Mouse (Mus musculus): ENCODE measurements around the gene Camkk2. TPM values are rescaled to one million over a fixed set of nuclear protein-coding genes. Genes with fewer than 3 reads are reported as not detected.
A peak's percentile ranks its signal among the peaks of the same experiment; 100 is the strongest.

Camkk2 gene
- total RNA-seq, 2 experiments from 2014 or later = 8.6 to 8.8 TPM

DNA sequence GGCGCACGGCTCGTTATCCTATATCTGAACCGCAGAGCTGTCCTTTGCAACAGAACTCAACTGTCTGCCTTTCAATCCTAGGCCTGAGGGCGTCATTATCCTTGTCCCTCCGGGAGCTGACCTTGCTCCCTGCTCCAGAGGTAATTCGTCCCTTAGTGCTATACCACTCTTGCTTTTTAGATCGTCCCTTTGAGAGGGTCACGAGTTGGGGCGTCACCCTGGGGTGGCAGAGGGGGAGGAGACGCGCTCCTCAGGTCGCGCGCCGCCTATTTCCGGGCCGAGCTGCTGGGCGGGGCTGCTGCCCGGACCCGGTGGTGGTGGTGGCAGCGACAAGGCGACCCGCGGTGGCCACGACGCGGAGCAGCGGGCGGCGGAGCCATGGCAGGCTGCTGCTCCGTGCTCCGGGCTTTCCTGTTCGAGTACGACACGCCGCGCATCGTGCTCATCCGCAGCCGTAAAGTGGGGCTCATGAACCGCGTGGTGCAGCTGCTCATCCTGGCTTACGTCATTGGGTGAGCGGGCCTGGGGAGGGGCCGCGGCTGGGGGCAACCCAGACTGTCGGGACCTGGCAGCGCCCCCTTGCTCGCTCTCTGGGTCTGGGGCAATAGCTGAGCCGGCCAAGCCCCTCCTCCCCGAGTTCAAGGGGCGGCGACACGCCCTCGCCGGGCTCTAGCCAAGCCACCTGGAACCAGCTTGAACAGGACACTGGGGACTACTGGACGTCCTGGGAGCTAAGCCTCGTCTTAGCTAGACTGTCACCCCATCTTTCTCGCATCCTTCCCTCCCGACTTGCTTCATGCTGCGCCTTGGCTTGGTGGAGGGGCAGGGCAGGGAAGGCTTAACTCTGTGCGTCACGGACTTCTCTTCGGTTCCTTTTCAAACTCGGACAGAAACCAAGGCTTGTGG, 71.7 kb downstream of the Camkk2 start, which contains the start of gene P2rx4:
TSS of gene P2rx4 (plus strand) at position 269 of the 906 bp plus-strand sequence.
- DNase-seq = peak; percentile 81
- intact Hi-C loops (cut with DNase I; ENCODE audit: low total_unique reads) = no loop called here

DNA sequence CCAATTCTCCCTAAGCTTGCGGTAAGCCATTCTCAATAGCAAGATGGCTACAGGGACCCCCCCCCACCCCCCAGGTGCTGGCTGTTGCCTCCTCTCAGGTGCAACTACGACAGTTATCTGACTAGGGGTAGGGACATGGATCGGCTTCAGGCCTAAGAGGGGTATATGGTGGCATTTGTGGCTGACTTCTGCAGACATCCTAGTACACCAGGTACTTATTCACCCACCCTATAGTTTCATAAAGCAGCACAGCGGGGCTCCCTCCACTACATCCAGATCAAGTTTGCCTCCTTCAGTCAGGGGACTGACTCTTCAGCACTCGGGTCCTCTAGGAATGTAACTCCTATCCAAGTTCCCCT, 72.3 kb downstream of the Camkk2 start:
- intact Hi-C loops (cut with DNase I; ENCODE audit: low total_unique reads) = no loop called here
- DNase-seq = no peak

DNA sequence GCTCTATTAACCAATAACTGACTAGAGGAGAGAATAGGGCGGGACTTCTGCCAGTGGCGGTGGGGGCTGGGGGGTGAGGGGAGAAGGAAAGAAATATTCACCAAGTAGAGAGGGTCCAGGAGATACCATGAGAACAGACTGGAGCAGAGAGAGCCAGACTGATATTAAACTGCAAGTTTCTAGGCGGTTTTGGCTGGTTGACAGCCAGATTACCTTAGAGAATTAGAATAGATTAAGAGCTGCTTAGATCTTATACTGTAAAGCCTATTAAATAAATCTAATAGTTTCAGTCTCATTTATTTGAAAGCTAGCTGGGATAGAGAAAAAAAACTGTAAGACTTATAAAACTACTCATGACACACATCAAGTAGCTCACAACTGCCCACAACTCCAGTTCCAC, 74.0 kb downstream of the Camkk2 start:
- DNase-seq = no peak
- intact Hi-C loops (cut with DNase I; ENCODE audit: low total_unique reads) = no loop called here

DNA sequence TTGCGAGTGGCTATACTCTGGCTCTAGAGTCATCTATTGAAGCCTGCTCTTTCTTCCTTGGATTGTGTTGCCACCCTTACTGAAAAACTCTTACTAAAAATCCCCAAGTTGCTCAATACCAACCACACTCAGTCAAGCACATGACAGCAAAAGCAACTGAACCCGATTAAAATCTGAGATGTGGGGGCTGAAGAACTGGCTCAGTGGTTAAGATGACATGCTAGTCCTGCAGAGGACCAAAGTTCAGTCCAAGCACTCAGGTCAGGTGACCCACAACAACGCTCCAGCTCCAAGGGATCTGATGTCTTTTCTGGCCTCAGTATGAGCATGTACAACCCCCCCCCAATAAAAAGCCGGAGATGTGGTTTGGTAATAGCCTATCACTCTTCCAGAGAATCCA, 74.6 kb downstream of the Camkk2 start:
- intact Hi-C loops (cut with DNase I; ENCODE audit: low total_unique reads) = no loop called here

DNA sequence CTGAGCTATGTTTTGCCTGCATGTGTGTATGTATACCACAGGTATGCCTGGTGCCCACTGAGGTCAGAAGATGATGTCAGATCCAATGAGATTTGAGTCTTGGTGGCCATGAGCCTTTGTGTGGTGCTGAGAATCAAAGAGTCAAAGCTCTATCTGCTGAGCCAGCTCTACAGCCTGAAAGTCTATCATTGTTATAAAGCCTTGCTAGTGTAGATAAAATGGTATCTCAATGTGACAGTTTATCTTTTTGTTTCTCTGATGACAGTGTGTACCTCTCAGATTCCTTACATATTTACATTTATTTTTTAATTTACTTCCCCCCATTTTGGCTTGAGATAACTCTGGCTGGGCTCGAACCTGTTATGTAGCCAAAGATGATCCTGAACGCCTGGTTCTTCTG, 75.6 kb downstream of the Camkk2 start:
- DNase-seq = no peak
- intact Hi-C loops (cut with DNase I; ENCODE audit: low total_unique reads) = no loop called here

More for the DNA sequence above, 74.6 kb downstream of the Camkk2 start:
- DNase-seq = no peak

DNA sequence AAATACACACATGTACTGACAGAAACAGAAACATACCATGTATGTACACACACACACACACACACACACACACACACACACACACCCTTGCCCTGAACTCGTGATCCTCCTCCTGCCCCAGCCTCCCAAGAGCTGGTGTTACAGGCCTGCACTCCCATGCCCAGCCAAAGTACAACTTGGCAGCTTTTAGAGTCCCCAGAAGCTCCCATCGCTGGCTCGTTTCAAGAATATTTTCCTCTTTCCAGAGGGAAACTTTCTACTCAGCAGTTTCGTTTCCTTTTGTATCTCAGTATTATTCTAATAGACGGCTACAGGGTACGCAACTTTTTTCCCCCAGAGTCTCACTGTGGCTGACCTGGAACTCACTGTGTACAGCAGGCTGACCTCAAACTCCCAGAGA, 77.1 kb downstream of the Camkk2 start:
- intact Hi-C loops (cut with DNase I; ENCODE audit: low total_unique reads) = no loop called here
- no peak for DNase-seq

DNA sequence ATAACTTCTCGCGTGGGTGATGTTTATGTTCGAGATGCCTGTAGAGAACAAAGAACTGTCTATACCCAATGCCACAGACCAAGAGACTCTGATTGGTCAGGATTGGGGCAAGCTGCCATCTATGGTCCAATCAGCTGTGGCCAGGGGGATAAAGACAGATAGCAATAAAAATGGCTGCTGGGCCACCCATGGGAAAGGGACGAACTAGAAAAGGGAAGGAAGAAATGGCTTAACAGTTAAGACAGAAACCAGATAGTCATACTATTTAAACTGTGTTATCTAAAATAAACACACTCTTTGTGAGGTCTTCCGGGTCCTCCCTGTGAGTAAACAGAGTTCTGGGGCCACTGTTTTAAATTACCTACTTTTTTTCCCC, 78.4 kb downstream of the Camkk2 start:
- intact Hi-C loops (cut with DNase I; ENCODE audit: low total_unique reads) = no loop called here
- no peak for DNase-seq

DNA sequence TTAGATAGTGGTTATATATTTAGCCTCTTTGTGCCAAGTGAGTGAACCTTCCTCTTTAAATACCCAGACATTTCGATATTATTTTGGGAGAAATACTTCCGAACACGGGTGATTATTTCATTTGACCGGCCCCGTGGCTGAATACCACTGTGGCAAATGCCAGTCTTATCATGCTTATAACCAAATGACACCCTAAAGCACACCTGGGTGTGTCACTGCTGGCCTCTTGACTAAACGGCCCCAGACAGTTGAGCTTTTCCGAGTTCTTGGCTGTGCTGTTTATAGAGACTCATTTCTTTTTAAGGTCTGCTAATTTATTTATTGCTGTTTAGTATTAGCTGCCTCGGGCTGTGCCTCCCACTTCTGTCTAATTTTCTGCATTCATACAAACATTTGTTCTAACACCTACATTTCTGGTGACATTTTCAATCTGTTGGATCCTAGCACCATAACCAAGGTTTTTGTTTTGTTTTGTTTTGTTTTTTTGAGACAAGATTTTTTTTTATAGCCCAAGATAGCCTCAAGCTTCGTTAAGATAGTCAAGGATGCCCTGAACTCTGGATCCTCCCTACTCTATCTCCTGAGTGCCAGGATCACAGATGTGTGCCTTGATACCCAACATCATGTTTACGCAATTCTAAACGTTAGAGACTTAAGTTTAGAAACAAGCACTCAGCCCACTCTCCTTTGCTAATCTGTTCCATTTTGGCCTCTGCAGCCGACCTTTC, 78.9 kb downstream of the Camkk2 start:
- DNase-seq = no peak
- intact Hi-C loops (cut with DNase I; ENCODE audit: low total_unique reads) = no loop called here

DNA sequence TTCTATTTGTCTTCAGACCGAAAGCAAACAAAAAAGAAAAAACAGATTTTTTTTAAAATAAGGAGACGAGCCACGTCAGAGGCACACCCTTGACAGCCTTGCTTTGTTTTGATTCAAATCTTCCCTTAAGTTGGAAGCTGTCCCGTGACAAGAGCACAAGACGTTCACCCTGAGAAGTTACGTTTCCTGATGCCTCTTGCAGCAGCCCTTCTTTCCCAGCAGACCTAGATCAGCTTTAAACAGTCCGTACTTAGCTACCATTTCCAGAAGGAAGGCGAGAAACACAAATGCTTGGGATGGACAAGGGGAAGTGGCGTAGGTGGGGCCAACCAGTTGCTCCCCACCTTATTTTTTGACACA, 80.5 kb downstream of the Camkk2 start:
- intact Hi-C loops (cut with DNase I; ENCODE audit: low total_unique reads) = no loop called here
- DNase-seq = no peak

DNA sequence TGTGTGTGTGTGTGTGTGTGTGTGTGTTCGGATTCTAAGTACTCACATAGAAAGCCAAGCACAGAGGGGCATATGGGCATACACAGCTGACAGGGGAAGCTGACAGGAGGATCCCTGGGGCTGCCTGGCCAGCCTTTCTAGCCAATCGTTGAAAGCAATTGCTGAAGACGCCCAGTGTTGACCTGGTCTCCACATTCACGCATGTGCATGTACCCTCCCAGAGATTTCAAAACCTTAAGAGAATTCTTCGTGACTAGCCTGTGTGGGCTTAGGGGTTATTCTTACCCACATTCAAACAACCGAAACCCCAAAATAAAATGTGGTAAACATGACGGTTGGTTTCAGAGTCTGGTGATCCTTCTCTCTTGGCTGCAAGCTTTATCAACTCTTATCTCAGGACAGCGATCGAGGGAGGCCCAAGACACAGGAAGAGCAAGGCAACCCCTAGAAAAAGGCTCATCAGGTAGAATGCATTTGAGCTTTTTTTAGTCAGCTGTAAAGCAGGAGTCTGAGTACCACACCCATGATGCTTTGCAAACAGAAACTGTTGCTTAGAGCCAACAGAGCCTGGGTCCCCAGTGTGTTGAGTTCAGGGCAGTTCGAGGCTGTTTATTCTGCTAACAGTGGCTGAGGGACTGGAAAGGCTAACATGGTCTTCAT, 81.0 kb downstream of the Camkk2 start:
- intact Hi-C loops (cut with DNase I; ENCODE audit: low total_unique reads) = no loop called here
- no peak for DNase-seq

DNA sequence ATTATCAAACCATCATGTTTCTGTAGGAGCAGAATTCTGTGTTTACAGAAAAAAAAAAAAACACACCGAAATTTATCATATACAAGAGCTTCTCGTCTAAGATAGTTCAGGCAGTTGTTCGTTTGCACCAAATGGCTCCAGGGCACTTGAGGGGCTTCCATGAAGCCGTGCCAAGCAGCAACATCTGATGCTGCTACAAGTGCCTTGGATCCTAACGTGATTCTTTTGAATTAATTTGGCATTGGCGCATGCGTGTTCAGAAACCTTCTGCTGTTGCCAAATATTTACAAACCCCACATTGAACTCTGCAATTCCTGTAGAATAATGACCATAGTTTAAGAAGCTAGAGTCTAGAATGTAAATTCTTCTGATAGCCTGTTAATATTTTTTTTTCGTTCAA, 83.7 kb downstream of the Camkk2 start:
- DNase-seq = no peak
- intact Hi-C loops (cut with DNase I; ENCODE audit: low total_unique reads) = no loop called here

DNA sequence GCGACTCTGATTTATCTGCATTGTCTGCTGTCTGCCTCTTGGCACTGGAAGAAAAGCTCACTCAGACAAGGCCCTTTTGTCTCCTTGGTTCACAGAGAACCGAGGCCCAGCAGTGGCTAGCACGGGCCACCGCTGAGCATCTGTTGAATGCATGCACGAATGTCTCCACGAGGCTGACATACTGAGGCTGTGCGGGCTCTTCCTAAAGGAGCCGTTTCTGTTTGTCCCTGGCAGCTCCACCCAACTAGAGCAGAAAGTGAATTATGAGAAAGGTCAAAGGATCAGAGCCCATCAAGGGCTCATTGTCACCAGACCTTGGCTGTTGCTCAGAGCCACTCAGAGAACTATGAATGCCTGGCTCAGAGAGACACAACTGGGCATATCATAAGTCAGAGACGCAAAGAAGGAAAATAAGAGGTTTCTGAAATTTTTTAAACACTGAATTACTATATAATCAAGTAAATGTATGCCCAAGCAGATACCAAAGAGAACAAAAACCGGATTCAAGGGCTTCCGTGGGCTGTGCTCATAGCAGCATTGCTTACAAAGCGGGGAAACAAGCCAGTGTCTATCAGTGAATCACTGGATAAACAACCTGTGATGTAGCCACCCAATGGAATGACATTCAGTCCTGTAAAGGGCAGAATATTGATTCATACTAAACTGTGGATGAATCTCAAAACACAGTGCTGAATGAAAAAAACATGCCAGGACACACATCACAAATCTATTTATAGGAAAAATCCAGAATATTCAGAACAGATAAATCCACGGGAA, 85.6 kb downstream of the Camkk2 start:
- DNase-seq = no peak
- intact Hi-C loops (cut with DNase I; ENCODE audit: low total_unique reads) = no loop called here

DNA sequence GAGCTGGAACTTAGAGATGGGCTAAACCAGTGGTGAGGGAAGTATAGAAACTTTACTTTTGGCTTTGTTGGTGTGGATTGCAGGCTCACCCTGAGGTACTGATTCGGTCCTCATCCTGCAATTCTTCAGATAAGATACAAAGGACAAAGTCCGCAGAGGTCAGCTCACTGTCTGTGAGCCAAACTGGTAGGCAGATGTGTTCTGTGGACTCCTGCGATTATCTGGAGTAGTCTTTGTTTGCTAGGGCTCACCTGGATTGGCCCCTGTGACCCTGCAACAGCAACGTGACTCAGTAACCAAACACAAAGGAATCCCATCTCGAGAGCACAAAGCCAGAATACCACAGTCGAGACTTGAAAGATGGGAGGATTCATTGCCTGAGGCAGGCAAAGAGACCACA, 88.7 kb downstream of the Camkk2 start:
- no peak for DNase-seq

DNA sequence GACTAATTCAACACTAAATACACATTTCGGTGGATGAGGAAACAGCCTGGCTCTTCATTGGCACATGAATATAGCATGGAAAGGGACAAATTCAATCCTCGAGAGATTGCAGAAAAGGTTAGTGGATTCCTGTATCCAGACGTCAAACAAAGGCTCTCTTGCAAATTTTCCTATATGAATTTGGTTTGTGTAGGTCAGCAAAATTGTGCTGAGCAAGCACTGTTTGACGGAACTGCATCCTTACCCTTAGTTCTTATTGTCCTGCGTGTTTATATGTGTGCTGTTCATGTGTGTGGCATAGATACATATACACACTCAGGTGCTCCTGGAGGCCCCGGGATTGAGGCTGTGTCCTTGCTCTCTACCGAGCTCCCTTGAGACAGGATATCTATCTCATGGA, 90.1 kb downstream of the Camkk2 start:
- intact Hi-C loops (cut with DNase I; ENCODE audit: low total_unique reads) = no loop called here
- no peak for DNase-seq

More for the DNA sequence above, 88.7 kb downstream of the Camkk2 start:
- intact Hi-C loops (cut with DNase I; ENCODE audit: low total_unique reads) = no loop called here

DNA sequence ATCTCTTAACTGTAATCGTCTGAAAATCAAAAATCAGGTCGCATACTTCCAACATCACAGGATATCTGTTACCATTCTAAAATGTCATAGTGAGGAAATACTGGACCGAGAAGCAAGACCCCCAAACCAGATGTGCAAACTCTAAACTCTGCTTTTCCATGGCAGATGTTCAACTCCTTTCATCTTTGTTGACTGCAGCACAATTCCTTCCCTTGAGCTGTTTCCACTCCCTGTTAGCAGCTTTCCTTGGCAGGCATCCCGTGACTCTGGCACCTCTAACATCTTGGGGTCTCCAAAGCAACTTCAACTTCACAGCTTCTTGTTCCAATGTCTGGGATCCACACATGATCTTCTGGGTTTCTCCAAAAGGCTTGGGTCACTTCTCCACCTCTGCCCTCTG, 91.8 kb downstream of the Camkk2 start:
- intact Hi-C loops (cut with DNase I; ENCODE audit: low total_unique reads) = no loop called here
- no peak for DNase-seq

DNA sequence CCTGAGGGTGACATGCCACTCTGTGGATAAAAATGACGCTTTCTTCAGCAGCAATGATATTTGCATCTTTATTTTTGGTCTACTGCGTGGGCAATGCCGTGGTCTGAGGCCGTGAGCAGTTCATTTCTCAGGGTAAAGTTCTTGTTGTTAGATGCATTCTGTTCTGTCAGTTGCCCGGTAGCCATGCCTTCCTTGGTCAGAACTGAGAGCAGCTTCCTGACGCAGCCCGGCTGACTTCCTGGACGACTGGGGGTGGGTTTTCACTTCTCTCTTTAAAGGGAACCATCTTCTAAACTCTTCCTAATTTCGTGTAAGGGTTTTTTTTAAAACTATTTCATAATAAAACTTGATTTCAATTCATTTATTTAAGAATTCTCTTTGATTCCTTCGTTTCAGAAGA, 95.3 kb downstream of the Camkk2 start:
- no peak for DNase-seq
- intact Hi-C loops (cut with DNase I; ENCODE audit: low total_unique reads) = no loop called here

DNA sequence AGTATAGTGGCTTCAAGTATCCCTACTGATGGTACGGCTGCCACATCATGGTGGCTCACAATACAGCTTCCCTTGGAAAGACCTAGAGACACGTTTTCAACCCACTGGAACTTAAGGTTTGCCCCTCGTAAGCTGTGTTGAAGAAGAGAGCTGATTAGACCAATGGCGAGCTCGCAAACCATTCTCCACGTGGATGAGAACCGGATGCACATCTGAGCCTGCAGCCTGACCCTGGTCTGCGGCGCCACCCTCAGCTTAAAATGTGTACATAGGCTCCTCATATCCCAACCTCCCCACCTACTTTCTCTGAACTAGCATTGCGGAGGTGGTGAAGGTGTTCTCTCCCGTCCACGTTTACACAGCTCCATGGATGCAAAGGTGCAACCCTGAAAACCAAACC, 97.9 kb downstream of the Camkk2 start:
- intact Hi-C loops (cut with DNase I; ENCODE audit: low total_unique reads) = no loop called here

More for the DNA sequence above, 97.9 kb downstream of the Camkk2 start:
- no peak for DNase-seq

All from gastrocnemius, postnatal 14 days (tissue).